Mouse (Mus musculus) ES-E14 (cell line): Measurements from ENCODE around the gene Carmil1. TPM values are rescaled to one million over a fixed set of nuclear protein-coding genes. Genes with fewer than 3 reads are reported as not detected.

Experiments used
- DNase-seq: peaks from one replicate; pipeline ENCODE4 v3.0.0-alpha.2; 2013; ENCODE audit warnings: low read depth, low spot score
- H3K27ac ChIP-seq: 2 replicates; pipeline ENCODE4 v1.5.1; 2012; ENCODE audit warnings: low read depth, mild to moderate bottlenecking, low read length, moderate library complexity, mixed read lengths; ENCODE audit not compliant: poor library complexity, insufficient read depth, severe bottlenecking
- H3K36me3 ChIP-seq: 2 replicates; pipeline ENCODE4 v1.6.1; 2012; ENCODE audit warnings: mild to moderate bottlenecking, low read length, moderate library complexity, mixed read lengths; ENCODE audit not compliant: control insufficient read depth, poor library complexity, insufficient read depth, severe bottlenecking
- H3K4me1 ChIP-seq, 2 experiments: fragments of 150-350 bp in 1 of 2; sonication (generic) in 1 of 2; 2 replicates each; pipeline ENCODE4 v1.6.1; 2012; ENCODE audit warnings: low read length in 2 of 2, mild to moderate bottlenecking in 1 of 2, mixed read lengths in 1 of 2; ENCODE audit not compliant: control insufficient read depth in 2 of 2, insufficient read depth in 2 of 2, poor library complexity in 1 of 2
- H3K4me3 ChIP-seq, 2 experiments: fragments of 150-350 bp in 1 of 2; sonication (generic) in 1 of 2; 2 replicates each; pipeline ENCODE4 v1.5.1; 2012; ENCODE audit warnings: low read length in 2 of 2, low read depth in 1 of 2, mild to moderate bottlenecking in 1 of 2, mixed read lengths in 1 of 2; ENCODE audit not compliant: insufficient read depth in 1 of 2, poor library complexity in 1 of 2, severe bottlenecking in 1 of 2
- H3K9ac ChIP-seq: 2 replicates; pipeline ENCODE4 v1.6.1; 2012; ENCODE audit warnings: low read depth, mild to moderate bottlenecking, low read length, mixed read lengths; ENCODE audit not compliant: poor library complexity, insufficient read depth, severe bottlenecking
- H3K9me3 ChIP-seq: fragments of 150-350 bp; sonication (generic); 2 replicates; pipeline ENCODE4 v1.6.1; 2012; ENCODE audit warnings: low read depth, mild to moderate bottlenecking, low read length; ENCODE audit not compliant: control insufficient read depth, insufficient read depth
- CHD2 ChIP-seq: IDR thresholded peaks from 2 replicates; pipeline ENCODE4 v1.6.1; 2014; ENCODE audit warnings: mild to moderate bottlenecking, low read depth, low read length, inconsistent platforms
- HCFC1 ChIP-seq: IDR thresholded peaks from 2 replicates; pipeline ENCODE4 v1.6.1; 2012; ENCODE audit warnings: low read length, inconsistent platforms, borderline replicate concordance; ENCODE audit not compliant: insufficient read depth
- MAFK ChIP-seq: IDR thresholded peaks from 2 replicates; pipeline ENCODE4 v1.6.1; 2014; ENCODE audit warnings: mild to moderate bottlenecking, low read depth, low read length, inconsistent platforms; ENCODE audit not compliant: insufficient read depth
- ZC3H11A ChIP-seq: IDR thresholded peaks from 2 replicates; pipeline ENCODE4 v1.6.1; 2012; ENCODE audit warnings: low read depth, mild to moderate bottlenecking, inconsistent platforms, low read length, borderline replicate concordance
- ZNF384 ChIP-seq: IDR thresholded peaks from 2 replicates; pipeline ENCODE4 v1.6.1; 2012; ENCODE audit warnings: low read depth, low read length, inconsistent platforms
- in situ Hi-C, 2 experiments: fragments of 600-800 bp; cut with MboI; formaldehyde crosslinking; loops; one replicate each; pipeline ENCODE4 v1.15.1; 2025; ENCODE audit warnings: low sequenced_read_pairs in 2 of 2, inconsistent platforms in 1 of 2; ENCODE audit not compliant: unreplicated experiment in 2 of 2
- total RNA-seq: library from RNA; depleted of rRNA; stranded (reverse); fragments of 300-350 nt; gene quantifications from 2 replicates; pipeline ENCODE4 v1.2.3, GENCODE M21; 2012

The Carmil1 gene
- total RNA-seq, 1 experiment, result 17.0 TPM

DNA sequence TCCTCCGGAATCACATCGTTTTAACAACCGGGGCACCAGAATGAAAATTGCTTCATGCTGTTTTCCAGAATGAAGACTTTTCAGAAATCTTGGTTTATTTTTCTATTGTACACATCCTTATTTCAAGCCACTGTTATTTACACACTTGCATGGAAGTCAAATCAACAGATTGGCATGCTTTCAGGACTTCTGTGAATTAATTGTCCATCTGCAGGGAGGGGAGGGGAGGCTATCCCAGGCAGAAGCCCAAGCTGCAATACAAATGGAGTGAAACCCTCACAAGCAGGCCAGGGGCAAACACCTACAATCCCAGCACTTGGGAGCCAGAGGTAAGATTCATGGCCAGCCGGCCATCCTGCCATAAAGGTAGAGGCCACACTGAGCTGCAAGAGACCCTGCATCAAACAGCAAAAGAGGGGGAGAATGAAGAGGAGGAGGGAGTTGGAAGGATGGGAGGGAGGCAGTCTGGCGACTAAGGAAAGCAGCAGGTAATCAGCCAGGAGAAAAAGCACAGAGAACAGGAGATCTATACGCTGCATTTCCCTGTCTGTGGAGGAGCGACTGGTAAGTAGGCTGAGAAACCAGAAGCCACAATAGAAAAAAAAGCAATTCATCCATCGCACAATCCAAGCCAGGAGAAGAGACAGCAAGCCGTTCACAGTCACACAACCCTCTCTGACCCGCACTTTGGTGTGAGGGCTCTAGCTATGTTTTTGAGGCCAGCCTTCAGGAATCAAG is 48.7 kb downstream of the Carmil1 start:
- DNase-seq, result no peak
- Histone ChIP-seq H3K9ac (no peak overlapping the region), H3K9me3 (peaks cover 9% of the 10 kb centered on the region; the same call in 1 of the 2 replicates), H3K27ac (no peak overlapping the region), H3K36me3 (no peaks in the 10 kb centered on the region; the same call in 1 of the 2 replicates), H3K4me1 (no peaks in the 10 kb centered on the region), H3K4me3 (no peak overlapping the region)
- in situ Hi-C loops, result no loop called here
- TF ChIP-seq ZC3H11A (no peak), ZNF384 (no peak), HCFC1 (no peak), MAFK (no peak)

- no peak overlapping the region for H3K27ac ChIP-seq
- no peak for TF ChIP-seq HCFC1
- no peak for DNase-seq
- no peak overlapping the region for H3K4me3 ChIP-seq
- peaks cover 9% of the 10 kb centered on the region; the same call in 1 of the 2 replicates for H3K9me3 ChIP-seq
- in situ Hi-C loops, result no loop called here
- no peak overlapping the region for H3K9ac ChIP-seq
- no peaks in the 10 kb centered on the region for H3K4me1 ChIP-seq
- H3K36me3 ChIP-seq, result no peaks in the 10 kb centered on the region; the same call in 1 of the 2 replicates
These were observed 49.4 kb downstream of the Carmil1 start for GRCm38 (mm10) chr13:24231146-24231545.

- in situ Hi-C loops, result no loop called here
- TF ChIP-seq HCFC1 (no peak), CHD2 (no peak), MAFK (no peak), ZNF384 (no peak), ZC3H11A (no peak)
- DNase-seq, result no peak
- Histone ChIP-seq H3K9me3 (peaks cover 13% of the 10 kb centered on the region; the same call in 1 of the 2 replicates), H3K27ac (no peak overlapping the region), H3K36me3 (no peaks in the 10 kb centered on the region; the same call in 1 of the 2 replicates), H3K9ac (no peak overlapping the region), H3K4me1 (no peaks in the 10 kb centered on the region), H3K4me3 (no peak overlapping the region)
These were observed 50.0 kb downstream of the Carmil1 start for GRCm38 (mm10) chr13:24230541-24231095.

DNA sequence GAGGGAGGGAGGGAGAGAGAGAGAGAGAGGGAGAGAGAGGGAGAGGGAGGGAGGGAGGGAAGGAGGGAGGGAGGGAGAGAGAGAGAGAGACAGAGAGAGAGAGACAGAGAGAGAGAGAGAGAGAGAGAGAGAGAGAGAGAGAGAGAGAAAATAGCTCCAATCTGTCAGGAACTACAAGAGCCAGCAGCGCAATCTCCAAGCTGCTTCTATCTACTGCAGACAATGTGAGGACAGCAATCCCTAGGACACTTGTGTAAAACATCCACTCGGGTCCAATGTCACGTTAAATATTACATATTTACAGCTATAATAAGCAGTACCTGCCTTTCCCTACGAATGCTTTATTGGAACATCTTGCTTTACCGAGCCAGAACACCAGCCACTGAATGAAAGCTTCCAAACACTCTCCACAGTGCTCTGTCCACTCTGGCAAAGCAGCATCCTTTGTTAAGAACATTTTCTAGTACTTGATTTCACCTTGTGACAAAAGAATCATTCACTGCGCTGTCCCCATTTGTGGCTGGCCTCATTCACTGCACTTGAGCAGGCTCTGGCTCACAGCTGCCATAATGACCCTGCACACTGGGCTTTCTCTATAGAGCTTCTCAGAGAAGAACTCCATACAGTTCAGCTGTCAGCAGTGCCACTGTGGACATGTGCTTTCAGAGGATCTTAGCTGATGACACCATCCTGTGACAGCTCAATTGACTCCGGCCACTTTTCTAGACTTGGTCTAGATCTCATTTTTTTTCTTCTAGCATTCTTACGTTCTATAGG is 57.0 kb downstream of the Carmil1 start:
- no peak overlapping the region for H3K9ac ChIP-seq
- TF ChIP-seq HCFC1, result no peak
- no peak for TF ChIP-seq CHD2
- TF ChIP-seq MAFK, result no peak
- TF ChIP-seq ZNF384, result no peak
- no peak for TF ChIP-seq ZC3H11A
- in situ Hi-C loops, result no loop called here
- no peak for DNase-seq
- H3K36me3 ChIP-seq, result no peaks in the 10 kb centered on the region; the same call in 1 of the 2 replicates
- peaks cover 13% of the 10 kb centered on the region; the same call in 1 of the 2 replicates for H3K9me3 ChIP-seq
- H3K4me1 ChIP-seq, result no peaks in the 10 kb centered on the region
- no peak overlapping the region for H3K4me3 ChIP-seq
- no peak overlapping the region for H3K27ac ChIP-seq
